Mouse (Mus musculus) limb, embryonic 12.5 days (tissue): ENCODE data around the gene Mipol1. TPM values are rescaled to one million over a fixed set of nuclear protein-coding genes. Genes with fewer than 3 reads are reported as not detected.
A peak's percentile ranks its signal among the peaks of the same experiment; 100 is the strongest.

Source experiments
- ATAC-seq: fragments of 200-750 bp; cut with Nextera tagmentation; 2 replicates; pipeline ENCODE4 v1.8.0; 2017; ENCODE audit warnings: low read depth, moderate TSS enrichment; ENCODE audit not compliant: insufficient number of reproducible peaks, insufficient read depth, low FRiP score, low TSS enrichment
- H3K27ac ChIP-seq: fragments of 300-500 bp; sonication (generic); 2 replicates; pipeline ENCODE4 v1.5.1; 2016; ENCODE audit warnings: mild to moderate bottlenecking, moderate library complexity
- H3K27me3 ChIP-seq: fragments of 300-500 bp; sonication (generic); 2 replicates; pipeline ENCODE4 v1.6.1; 2016; ENCODE audit warnings: mild to moderate bottlenecking, moderate library complexity
- H3K36me3 ChIP-seq: fragments of 300-500 bp; sonication (generic); 2 replicates; pipeline ENCODE4 v1.6.1; 2016; ENCODE audit warnings: mild to moderate bottlenecking, moderate library complexity
- H3K4me1 ChIP-seq: fragments of 300-500 bp; sonication (generic); replicated peaks from 2 replicates; pipeline ENCODE4 v1.6.1; 2016
- H3K4me2 ChIP-seq: fragments of 300-500 bp; sonication (generic); 2 replicates; pipeline ENCODE4 v1.6.1; 2016; ENCODE audit warnings: mild to moderate bottlenecking, moderate library complexity
- H3K4me3 ChIP-seq: fragments of 300-500 bp; sonication (generic); replicated peaks from 2 replicates; pipeline ENCODE4 v1.5.1; 2016; ENCODE audit warnings: mild to moderate bottlenecking
- H3K9ac ChIP-seq: fragments of 300-500 bp; sonication (generic); replicated peaks from 2 replicates; pipeline ENCODE4 v1.6.1; 2016; ENCODE audit warnings: mild to moderate bottlenecking, moderate library complexity
- H3K9me3 ChIP-seq: fragments of 300-500 bp; sonication (generic); 2 replicates; pipeline ENCODE4 v1.6.1; 2016; ENCODE audit warnings: mild to moderate bottlenecking, moderate library complexity
- WGBS: fragments of 180-500 bp; shearing (Covaris S2); methylation state at CpG from one replicate; pipeline ENCODE4 v1.1.7; 2016; 5-methylcytosine and 5-hydroxymethylcytosine counted together
- polyA plus RNA-seq: library from polyadenylated mRNA; unstranded; fragments of >200 nt; fragmentation: Nextera tagmentation; extraction: Ambion mirVana; gene quantifications from 2 replicates; pipeline ENCODE4 v1.2.1, GENCODE M21; 2016

Gene Mipol1
- polyA plus RNA-seq, 1 experiment from 2014 or later = 8.9 TPM

GRCm38 (mm10) chr12:57243671-57244495, 13.7 kb downstream of the Mipol1 start:
- Histone ChIP-seq H3K27me3 (no peaks in the 10 kb centered on the region), H3K4me2 (no peak overlapping the region), H3K9me3 (no peaks in the 10 kb centered on the region), H3K9ac (no peak overlapping the region), H3K36me3 (peaks cover 28% of the 10 kb centered on the region), H3K4me3 (no peak overlapping the region), H3K27ac (no peak overlapping the region), H3K4me1 (no peaks in the 10 kb centered on the region)
- 88% methylated on average over 5 of the region's 5 CpGs for WGBS
- ATAC-seq = no peak

- Histone ChIP-seq H3K27me3 (no peaks in the 10 kb centered on the region), H3K4me2 (no peak overlapping the region), H3K27ac (no peak overlapping the region), H3K4me3 (no peak overlapping the region), H3K4me1 (no peaks in the 10 kb centered on the region), H3K36me3 (no peaks in the 10 kb centered on the region), H3K9ac (no peak overlapping the region), H3K9me3 (no peaks in the 10 kb centered on the region)
- WGBS = 68% methylated on average over 2 of the region's 2 CpGs
- ATAC-seq = no peak
Observed at GRCm38 (mm10) chr12:57258572-57258971, 28.3 kb downstream of the Mipol1 start.

- WGBS = 57% methylated on average over 1 of the region's 1 CpGs
- no peak for ATAC-seq
- H3K36me3 ChIP-seq = no peaks in the 10 kb centered on the region
Observed at GRCm38 (mm10) chr12:57275456-57275855, 45.2 kb downstream of the Mipol1 start.

GRCm38 (mm10) chr12:57281155-57282114, 51.2 kb downstream of the Mipol1 start:
- Histone ChIP-seq H3K4me3 (no peak overlapping the region), H3K9me3 (no peaks in the 10 kb centered on the region), H3K27ac (no peak overlapping the region), H3K27me3 (no peaks in the 10 kb centered on the region), H3K4me1 (no peaks in the 10 kb centered on the region), H3K36me3 (no peaks in the 10 kb centered on the region), H3K9ac (no peak overlapping the region), H3K4me2 (no peak overlapping the region)
- 0 out of 2 replicates have a peak, but pooled peaks have one; percentile 42 for ATAC-seq
- WGBS = 46% methylated on average over 3 of the region's 3 CpGs

More at GRCm38 (mm10) chr12:57275456-57275855, 45.2 kb downstream of the Mipol1 start:
- H3K9me3 ChIP-seq = no peaks in the 10 kb centered on the region
- no peak overlapping the region for H3K4me2 ChIP-seq
- H3K4me3 ChIP-seq = no peak overlapping the region
- H3K27me3 ChIP-seq = no peaks in the 10 kb centered on the region
- H3K27ac ChIP-seq = no peak overlapping the region
- no peaks in the 10 kb centered on the region for H3K4me1 ChIP-seq
- no peak overlapping the region for H3K9ac ChIP-seq

DNA sequence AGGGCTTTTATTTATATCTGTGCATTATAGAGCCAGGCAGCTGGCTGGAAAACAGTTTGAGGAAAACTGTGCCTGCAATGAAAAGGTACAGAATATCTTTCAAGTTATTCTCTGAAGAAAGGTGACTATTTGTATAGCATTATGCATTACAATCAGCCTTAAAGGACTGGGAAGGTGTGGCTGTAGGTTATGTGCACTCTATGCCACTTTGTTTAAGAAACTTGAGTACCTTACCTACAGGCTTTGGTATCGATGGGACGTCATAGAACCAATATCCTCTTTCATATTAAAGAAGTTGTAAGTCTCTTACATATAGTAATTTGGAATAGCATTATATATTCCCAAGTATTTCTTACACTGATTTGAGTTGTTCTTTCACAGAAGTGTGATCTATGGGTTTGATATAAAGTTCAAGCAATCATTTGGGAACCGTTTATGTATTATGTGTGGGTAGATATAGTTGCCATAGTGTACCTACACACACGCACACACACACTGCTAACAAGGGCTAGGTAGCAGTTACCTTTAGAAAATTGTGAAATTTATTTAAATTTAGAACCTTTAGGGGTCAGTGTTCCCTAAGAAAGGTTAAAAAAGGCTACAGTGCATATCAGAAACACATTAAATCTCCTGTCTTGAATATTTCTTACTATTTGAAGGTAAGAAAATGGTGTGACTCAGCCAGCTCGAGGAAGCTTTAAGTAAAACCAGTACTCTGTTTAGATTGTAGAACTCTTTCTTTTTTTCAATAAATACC, 55.3 kb downstream of the Mipol1 start:
- no peaks in the 10 kb centered on the region for H3K36me3 ChIP-seq
- no peak overlapping the region for H3K4me3 ChIP-seq
- H3K9ac ChIP-seq = no peak overlapping the region
- H3K4me1 ChIP-seq = no peaks in the 10 kb centered on the region
- no peaks in the 10 kb centered on the region for H3K9me3 ChIP-seq
- WGBS = 81% methylated on average over 5 of the region's 5 CpGs
- ATAC-seq = no peak
- H3K27ac ChIP-seq = no peak overlapping the region
- no peak overlapping the region for H3K4me2 ChIP-seq
- H3K27me3 ChIP-seq = no peaks in the 10 kb centered on the region

DNA sequence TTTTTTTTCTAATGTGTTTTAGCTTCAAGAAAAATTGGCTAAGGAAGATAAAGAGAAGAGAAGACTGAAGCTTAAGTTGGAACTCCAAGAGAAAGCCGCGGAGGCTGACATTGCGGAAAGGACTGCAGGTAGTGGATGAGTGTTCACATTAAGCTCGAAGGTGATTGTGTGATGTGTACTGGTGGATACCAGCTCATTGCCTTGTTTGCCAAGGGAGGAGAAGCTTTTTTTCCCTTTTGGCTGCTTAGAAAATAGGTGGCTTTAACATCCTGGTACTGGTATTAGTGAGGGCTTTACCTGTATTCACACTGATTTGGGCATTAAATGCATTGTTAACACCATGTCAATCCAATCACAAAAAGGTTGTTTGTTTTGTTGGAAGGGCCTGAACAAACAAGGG, 77.1 kb downstream of the Mipol1 start:
- ATAC-seq = no peak
- Histone ChIP-seq H3K27me3 (no peaks in the 10 kb centered on the region), H3K4me3 (no peak overlapping the region), H3K9ac (no peak overlapping the region), H3K4me2 (no peak overlapping the region), H3K36me3 (no peaks in the 10 kb centered on the region), H3K27ac (no peak overlapping the region), H3K9me3 (no peaks in the 10 kb centered on the region), H3K4me1 (no peaks in the 10 kb centered on the region)
- WGBS = 97% methylated on average over 4 of the region's 4 CpGs

DNA sequence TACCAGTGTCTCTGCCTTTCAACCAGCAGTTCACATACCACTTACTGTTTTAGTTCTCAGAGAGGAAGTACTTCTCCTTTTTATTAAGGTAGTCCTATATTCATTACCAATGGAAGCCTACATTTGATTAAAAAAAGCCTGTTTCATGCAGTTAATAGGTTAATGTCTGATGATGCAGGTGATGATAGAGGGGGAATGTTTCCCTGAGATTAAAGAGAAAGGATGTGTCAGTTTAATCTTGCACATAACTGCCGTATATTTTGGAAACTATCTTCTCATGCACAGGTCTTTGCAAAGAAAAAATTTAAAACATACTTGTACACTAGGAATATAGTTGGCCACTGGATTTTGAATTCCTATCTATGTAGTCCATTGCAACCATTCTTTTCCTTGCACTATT, 77.5 kb downstream of the Mipol1 start:
- WGBS = 94% methylated on average over 1 of the region's 1 CpGs
- H3K36me3 ChIP-seq = no peaks in the 10 kb centered on the region
- no peaks in the 10 kb centered on the region for H3K9me3 ChIP-seq
- no peaks in the 10 kb centered on the region for H3K27me3 ChIP-seq
- no peak for ATAC-seq
- H3K4me1 ChIP-seq = no peaks in the 10 kb centered on the region
- no peak overlapping the region for H3K4me2 ChIP-seq
- no peak overlapping the region for H3K27ac ChIP-seq
- H3K4me3 ChIP-seq = no peak overlapping the region
- no peak overlapping the region for H3K9ac ChIP-seq

DNA sequence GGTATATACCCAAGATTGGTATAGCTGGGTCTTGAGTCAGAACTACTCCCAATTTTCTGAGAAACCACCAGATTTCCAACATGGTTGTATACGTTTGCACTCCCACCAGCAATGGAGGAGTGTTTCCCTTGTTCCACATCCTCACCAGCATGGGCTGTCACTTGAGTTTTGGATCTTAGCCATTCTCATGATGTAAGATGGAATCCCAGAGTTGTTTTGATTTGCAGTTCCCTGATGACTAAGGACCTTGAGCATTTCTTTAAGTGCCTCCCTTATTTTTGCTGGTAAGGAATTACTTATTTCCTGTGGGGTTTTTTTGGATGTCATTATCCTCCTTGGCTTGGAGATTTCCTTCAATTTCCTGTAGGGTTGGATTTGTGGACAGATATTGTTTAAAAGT, 108.8 kb downstream of the Mipol1 start:
- WGBS = 69% methylated on average over 1 of the region's 1 CpGs
- no peaks in the 10 kb centered on the region for H3K4me1 ChIP-seq
- H3K9ac ChIP-seq = no peak overlapping the region
- H3K27me3 ChIP-seq = no peaks in the 10 kb centered on the region
- no peaks in the 10 kb centered on the region for H3K36me3 ChIP-seq
- H3K4me3 ChIP-seq = no peak overlapping the region
- H3K4me2 ChIP-seq = no peak overlapping the region
- no peak overlapping the region for H3K27ac ChIP-seq
- no peaks in the 10 kb centered on the region for H3K9me3 ChIP-seq
- no peak for ATAC-seq

GRCm38 (mm10) chr12:57340111-57340510, 109.9 kb downstream of the Mipol1 start:
- Histone ChIP-seq H3K27me3 (no peaks in the 10 kb centered on the region), H3K9ac (no peak overlapping the region), H3K27ac (no peak overlapping the region), H3K36me3 (no peaks in the 10 kb centered on the region), H3K4me1 (no peaks in the 10 kb centered on the region), H3K4me3 (no peak overlapping the region), H3K4me2 (no peak overlapping the region), H3K9me3 (no peaks in the 10 kb centered on the region)
- 88% methylated on average over 2 of the region's 2 CpGs for WGBS
- ATAC-seq = no peak

DNA sequence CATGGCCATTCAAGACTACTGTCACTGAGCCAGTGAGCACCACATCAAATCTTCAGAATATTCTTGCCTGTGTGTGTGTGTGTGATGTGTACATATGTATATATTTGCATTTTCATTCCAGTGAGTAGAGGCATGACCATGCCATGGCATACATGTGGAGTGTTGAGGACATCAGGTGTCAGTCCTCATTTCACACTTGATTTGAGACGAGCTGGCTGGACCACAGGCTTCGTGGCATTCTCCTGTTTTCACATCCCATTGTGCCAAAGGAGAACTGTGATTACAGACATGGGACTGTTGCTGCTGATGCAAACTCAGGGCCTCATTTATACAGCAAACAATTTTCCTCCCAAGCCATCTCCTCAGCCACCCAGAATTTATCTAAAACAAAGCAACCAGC, 132.5 kb downstream of the Mipol1 start:
- no peak overlapping the region for H3K4me3 ChIP-seq
- H3K9ac ChIP-seq = no peak overlapping the region
- no peak overlapping the region for H3K27ac ChIP-seq
- no peaks in the 10 kb centered on the region for H3K27me3 ChIP-seq
- no peaks in the 10 kb centered on the region for H3K4me1 ChIP-seq
- H3K36me3 ChIP-seq = no peaks in the 10 kb centered on the region
- no peak for ATAC-seq
- no peaks in the 10 kb centered on the region for H3K9me3 ChIP-seq
- 84% methylated on average over 2 of the region's 2 CpGs for WGBS
- H3K4me2 ChIP-seq = no peak overlapping the region

DNA sequence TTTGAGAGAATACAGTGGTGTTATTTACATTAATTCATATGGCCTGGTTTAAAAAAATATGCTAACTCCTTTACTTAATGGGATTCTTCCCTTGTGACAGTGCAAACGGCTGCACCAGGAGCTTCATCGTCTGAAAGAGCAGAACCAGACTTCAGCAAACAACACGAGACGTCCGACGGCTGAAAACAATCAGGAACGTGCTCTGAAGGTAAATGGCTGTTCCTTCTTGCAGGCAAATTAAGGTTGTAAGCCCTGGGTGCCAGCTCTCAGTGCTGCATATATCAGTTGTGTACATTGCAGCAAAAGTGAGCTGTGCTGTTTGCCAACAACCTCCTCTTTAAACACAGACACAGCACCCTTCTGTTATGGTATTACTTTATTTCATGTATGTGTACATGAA, 133.8 kb downstream of the Mipol1 start:
- H3K9ac ChIP-seq = no peak overlapping the region
- H3K9me3 ChIP-seq = no peaks in the 10 kb centered on the region
- no peaks in the 10 kb centered on the region for H3K4me1 ChIP-seq
- H3K27ac ChIP-seq = no peak overlapping the region
- H3K27me3 ChIP-seq = no peaks in the 10 kb centered on the region
- H3K4me2 ChIP-seq = no peak overlapping the region
- ATAC-seq = no peak
- no peak overlapping the region for H3K4me3 ChIP-seq
- no peaks in the 10 kb centered on the region for H3K36me3 ChIP-seq
- 69% methylated on average over 7 of the region's 7 CpGs for WGBS
